ENCODE assay signal across 16 mouse cellular contexts in the genomic region with DNA sequence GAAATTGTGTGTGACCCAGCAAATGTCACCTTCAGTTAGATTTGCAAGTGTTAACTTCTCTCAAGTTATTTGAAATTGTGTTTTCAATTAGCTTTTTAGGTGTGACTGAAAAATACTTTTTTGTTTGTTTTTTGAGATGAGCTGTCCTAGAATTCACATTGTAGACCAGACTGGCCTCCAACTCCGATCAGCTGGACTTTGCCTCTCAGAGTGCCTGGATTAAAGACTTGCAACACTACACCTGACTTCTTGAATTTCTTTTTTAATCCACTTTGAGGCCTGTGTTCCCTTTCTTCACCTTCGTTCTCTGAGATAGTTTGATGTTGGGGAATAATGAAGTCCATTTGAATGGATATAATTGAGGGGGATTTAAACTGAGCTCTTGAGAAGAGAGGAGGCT. TPM values are rescaled to one million over a fixed set of nuclear protein-coding genes. Genes with fewer than 3 reads are reported as not detected.
A peak's percentile ranks its signal among the peaks of the same experiment; 100 is the strongest.
DNase-seq lines count a peak whose midpoint lies in the region; ATAC-seq and TF ChIP-seq lines count a peak whose summit lies in the region.
"Had no signal": no experiment of that assay in that cellular context is flagged by ENCODE, and none has a peak within 500 bp of the region (broad histone marks: within the 10 kb centered on the region; RNA-seq: fewer than 3 reads in every experiment).

No protein-coding gene starts in this region.

- TF ChIP-seq CTCF in hindbrain, postnatal 0 days (IDR thresholded peaks at IDR 0.05; ENCODE audit: low read depth) = no peak
- TF ChIP-seq CTCF in lung, postnatal 0 days (IDR thresholded peaks at IDR 0.05) = no peak
- no peak for TF ChIP-seq CTCF in liver, embryonic 14.5 days (IDR thresholded peaks at IDR 0.05; ENCODE audit: low read depth)

- no peak for TF ChIP-seq EP300 in lung, postnatal 0 days (IDR thresholded peaks at IDR 0.05)
- TF ChIP-seq EP300 in liver, embryonic 14.5 days (IDR thresholded peaks at IDR 0.05; ENCODE audit: low read depth) = no peak

- intact Hi-C loops in left cerebral cortex, postnatal 25 days (cut with DNase I) = loop anchor here (5.0 kb wide), 3 partner anchors 72 to 213 kb away; a partner anchor contains a TSS

- peaks cover 53% of the 10 kb centered on the region for H3K4me1 ChIP-seq in embryonic facial prominence, embryonic 13.5 days
- peaks cover 68% of the 10 kb centered on the region for H3K4me1 ChIP-seq in embryonic facial prominence, embryonic 10.5 days
- H3K4me1 ChIP-seq in hindbrain, postnatal 0 days (ENCODE audit: insufficient read depth, low read length) = peaks cover 16% of the 10 kb centered on the region
- H3K4me1 ChIP-seq in hindbrain, embryonic 14.5 days (replicated peaks; ENCODE audit: control insufficient read depth, insufficient read depth, low read length) = peaks cover 24% of the 10 kb centered on the region
- peaks cover 36% of the 10 kb centered on the region for H3K4me1 ChIP-seq in lung, postnatal 0 days (ENCODE audit: insufficient read depth, low read depth, low read length)
- H3K4me1 ChIP-seq in liver, embryonic 14.5 days (replicated peaks; ENCODE audit: control insufficient read depth in 2 of 2, insufficient read depth in 2 of 2, low read length in 1 of 2) = peaks cover 43 to 47% of the 10 kb centered on the region in 2 experiments

- H3K9me3 ChIP-seq in embryonic facial prominence, embryonic 13.5 days = no peaks in the 10 kb centered on the region
- no peaks in the 10 kb centered on the region for H3K9me3 ChIP-seq in embryonic facial prominence, embryonic 10.5 days
- H3K9me3 ChIP-seq in hindbrain, postnatal 0 days (ENCODE audit: low read length) = no peaks in the 10 kb centered on the region
- no peaks in the 10 kb centered on the region for H3K9me3 ChIP-seq in hindbrain, embryonic 14.5 days (ENCODE audit: control insufficient read depth, low read length)
- H3K9me3 ChIP-seq in lung, postnatal 0 days (ENCODE audit: low read length) = no peaks in the 10 kb centered on the region
- no peaks in the 10 kb centered on the region for H3K9me3 ChIP-seq in liver, embryonic 14.5 days (ENCODE audit: control insufficient read depth, low read length)
- H3K9me3 ChIP-seq: embryonic facial prominence, embryonic 12.5 days; kidney, embryonic 15.5 days; limb, embryonic 12.5 days; neural tube, embryonic 12.5 days had no signal

- no peak overlapping the region for H3K4me3 ChIP-seq in embryonic facial prominence, embryonic 13.5 days
- H3K4me3 ChIP-seq in embryonic facial prominence, embryonic 10.5 days = no peak overlapping the region; the same call in 1 of the 2 replicates
- H3K4me3 ChIP-seq in hindbrain, postnatal 0 days (ENCODE audit: low read length) = no peak overlapping the region
- H3K4me3 ChIP-seq in hindbrain, embryonic 14.5 days (replicated peaks; ENCODE audit: low read length) = no peak overlapping the region
- no peak overlapping the region for H3K4me3 ChIP-seq in lung, postnatal 0 days (ENCODE audit: low read depth, low read length)
- no peak overlapping the region for H3K4me3 ChIP-seq in liver, embryonic 14.5 days (ENCODE audit: insufficient read depth in 1 of 2, low read depth in 2 of 2, low read length in 2 of 2)
- H3K4me3 ChIP-seq: neural tube, embryonic 12.5 days had no signal

- WGBS in embryonic facial prominence, embryonic 13.5 days = 47% methylated on average over 2 of the region's 2 CpGs
- 67% methylated on average over 2 of the region's 2 CpGs for WGBS in embryonic facial prominence, embryonic 10.5 days
- 75% methylated on average over 2 of the region's 2 CpGs for WGBS in hindbrain, postnatal 0 days
- 79% methylated on average over 2 of the region's 2 CpGs for WGBS in hindbrain, embryonic 14.5 days
- 77% methylated on average over 2 of the region's 2 CpGs for WGBS in lung, postnatal 0 days
- 71% methylated on average over 2 of the region's 2 CpGs for WGBS in liver, embryonic 14.5 days (ENCODE audit: insufficient replicate concordance)

- no peak for DNase-seq in embryonic facial prominence, embryonic 10.5 days (ENCODE audit: low spot score)
- no peak for DNase-seq in hindbrain, postnatal 0 days (ENCODE audit: low spot score)
- DNase-seq in hindbrain, embryonic 14.5 days (ENCODE audit: low spot score) = no peak
- no peak for DNase-seq in lung, postnatal 0 days (ENCODE audit: low spot score)
- no peak for DNase-seq in lung, postnatal 36 days
- no peak for DNase-seq in liver, embryonic 14.5 days (ENCODE audit: low read depth in 3 of 3, low spot score in 3 of 3)
- no peak for DNase-seq in left cerebral cortex, postnatal 25 days (ENCODE audit: low spot score in 2 of 2)
- DNase-seq: cerebellum, postnatal 14 days; thymus, adult 2 months had no signal

- no peak overlapping the region for H3K27ac ChIP-seq in embryonic facial prominence, embryonic 13.5 days
- H3K27ac ChIP-seq in embryonic facial prominence, embryonic 10.5 days (replicated peaks) = no peak overlapping the region
- H3K27ac ChIP-seq in hindbrain, postnatal 0 days = no peak overlapping the region
- no peak overlapping the region for H3K27ac ChIP-seq in hindbrain, embryonic 14.5 days
- H3K27ac ChIP-seq in lung, postnatal 0 days (ENCODE audit: low read length) = peak overlapping the region; percentile 96
- no peak overlapping the region for H3K27ac ChIP-seq in liver, embryonic 14.5 days
- H3K27ac ChIP-seq: embryonic facial prominence, embryonic 12.5 days; limb, embryonic 12.5 days; neural tube, embryonic 12.5 days had no signal

- no peak for ATAC-seq in embryonic facial prominence, embryonic 13.5 days (ENCODE audit: insufficient number of reproducible peaks, insufficient read depth, low FRiP score, low TSS enrichment, low read depth)
- no peak for ATAC-seq in hindbrain, postnatal 0 days
- no peak for ATAC-seq in hindbrain, embryonic 14.5 days (ENCODE audit: low FRiP score)
- no peak for ATAC-seq in lung, postnatal 0 days
- no peak for ATAC-seq in liver, embryonic 14.5 days (ENCODE audit: insufficient read depth)
- ATAC-seq: Patski had no signal

- H3K27me3 ChIP-seq in embryonic facial prominence, embryonic 13.5 days = peaks cover 11% of the 10 kb centered on the region
- peaks cover 12% of the 10 kb centered on the region for H3K27me3 ChIP-seq in embryonic facial prominence, embryonic 10.5 days (replicated peaks; ENCODE audit: low read depth, poor library complexity, severe bottlenecking)
- no peaks in the 10 kb centered on the region for H3K27me3 ChIP-seq in hindbrain, postnatal 0 days (ENCODE audit: insufficient read depth, low read length)
- H3K27me3 ChIP-seq in hindbrain, embryonic 14.5 days (ENCODE audit: control insufficient read depth, insufficient read depth, low read length) = peaks cover 7% of the 10 kb centered on the region
- H3K27me3 ChIP-seq in lung, postnatal 0 days (replicated peaks; ENCODE audit: insufficient read depth, low read length) = no peaks in the 10 kb centered on the region
- H3K27me3 ChIP-seq in liver, embryonic 14.5 days (ENCODE audit: control insufficient read depth, insufficient read depth, low read length) = no peaks in the 10 kb centered on the region
- H3K27me3 ChIP-seq: Patski had no signal

- no peak overlapping the region for H3K9ac ChIP-seq in embryonic facial prominence, embryonic 13.5 days
- no peak overlapping the region for H3K9ac ChIP-seq in hindbrain, postnatal 0 days (replicated peaks; ENCODE audit: low read length)
- H3K9ac ChIP-seq in hindbrain, embryonic 14.5 days = no peak overlapping the region
- no peak overlapping the region for H3K9ac ChIP-seq in lung, postnatal 0 days (replicated peaks; ENCODE audit: low read depth)
- no peak overlapping the region for H3K9ac ChIP-seq in liver, embryonic 14.5 days (replicated peaks)
- H3K9ac ChIP-seq: embryonic facial prominence, embryonic 12.5 days; kidney, embryonic 15.5 days; limb, embryonic 12.5 days had no signal

- H3K36me3 ChIP-seq in embryonic facial prominence, embryonic 13.5 days = no peaks in the 10 kb centered on the region
- peaks cover 2% of the 10 kb centered on the region; the same call in 1 of the 2 replicates for H3K36me3 ChIP-seq in embryonic facial prominence, embryonic 10.5 days (replicated peaks)
- no peaks in the 10 kb centered on the region for H3K36me3 ChIP-seq in hindbrain, postnatal 0 days (ENCODE audit: insufficient read depth, low read length)
- no peaks in the 10 kb centered on the region for H3K36me3 ChIP-seq in hindbrain, embryonic 14.5 days (replicated peaks; ENCODE audit: control insufficient read depth, insufficient read depth)
- H3K36me3 ChIP-seq in lung, postnatal 0 days (ENCODE audit: insufficient read depth, low read length) = no peaks in the 10 kb centered on the region
- H3K36me3 ChIP-seq in liver, embryonic 14.5 days (replicated peaks; ENCODE audit: control insufficient read depth, insufficient read depth, low read depth) = 0 out of 2 replicates have a peak, but pooled peaks cover 6% of the 10 kb centered on the region
- H3K36me3 ChIP-seq: embryonic facial prominence, embryonic 12.5 days; kidney, embryonic 15.5 days; neural tube, embryonic 12.5 days had no signal

- peak overlapping the region; percentile 64; the same call in 1 of the 2 replicates for H3K4me2 ChIP-seq in embryonic facial prominence, embryonic 13.5 days
- H3K4me2 ChIP-seq in hindbrain, postnatal 0 days (ENCODE audit: low read depth, low read length) = 0 out of 2 replicates have a peak overlapping the region, but pooled peaks have one; percentile 66
- H3K4me2 ChIP-seq in hindbrain, embryonic 14.5 days (replicated peaks) = no peak overlapping the region
- H3K4me2 ChIP-seq in lung, postnatal 0 days (replicated peaks; ENCODE audit: low read depth, low read length) = peak overlapping the region; percentile 76; the same call in 1 of the 2 replicates
- peak overlapping the region; percentile 76 for H3K4me2 ChIP-seq in liver, embryonic 14.5 days (ENCODE audit: low read depth)

RNA-seq across cellular contexts. Expression of a gene that starts 2.9 kb away (rescaled TPM):
- polyA plus RNA-seq in embryonic facial prominence, embryonic 13.5 days (2015; fragmentation: Nextera tagmentation; extraction: Ambion mirVana) = 41.6 and 42.5 TPM in 2 replicates
- 48.1 and 50.7 TPM in 2 replicates for polyA plus RNA-seq in embryonic facial prominence, embryonic 10.5 days (2016; fragmentation: Nextera tagmentation; extraction: Ambion mirVana)
- 35.7 and 41.8 TPM in 2 replicates for total RNA-seq in hindbrain, postnatal 0 days (2014; rRNA removed)
- 19.5 TPM in 2 replicates for polyA plus RNA-seq in hindbrain, postnatal 0 days (2015; fragmentation: Nextera tagmentation; extraction: Ambion mirVana)
- polyA plus RNA-seq in hindbrain, embryonic 14.5 days (2014; fragmentation: Nextera tagmentation; extraction: Ambion mirVana) = 34.1 and 36.5 TPM in 2 replicates
- polyA plus RNA-seq in lung, postnatal 0 days (2015; fragmentation: Nextera tagmentation; extraction: Ambion mirVana) = 31.9 and 34.0 TPM in 2 replicates
- polyA plus RNA-seq in liver, embryonic 14.5 days (2012; rRNA removed) = 30.3 and 37.8 TPM in 2 replicates
- 33.2 and 36.1 TPM in 2 replicates for polyA plus RNA-seq in liver, embryonic 14.5 days (2014; fragmentation: Nextera tagmentation; extraction: Ambion mirVana)
- 10 to 100 TPM; 91.8 to 92.8 TPM for total RNA-seq in left cerebral cortex, postnatal 25 days (2021)

RNA-seq across cellular contexts. Expression of a gene that starts 4.0 kb away (rescaled TPM):
- polyA plus RNA-seq in embryonic facial prominence, embryonic 13.5 days (2015; fragmentation: Nextera tagmentation; extraction: Ambion mirVana) = 0.43 and 0.46 TPM in 2 replicates
- polyA plus RNA-seq in embryonic facial prominence, embryonic 10.5 days (2016; fragmentation: Nextera tagmentation; extraction: Ambion mirVana) = 0.21 and 0.77 TPM in 2 replicates
- total RNA-seq in hindbrain, postnatal 0 days (2014; rRNA removed) = 1.9 and 3.4 TPM in 2 replicates
- 1.7 and 2.2 TPM in 2 replicates for polyA plus RNA-seq in hindbrain, postnatal 0 days (2015; fragmentation: Nextera tagmentation; extraction: Ambion mirVana)
- polyA plus RNA-seq in hindbrain, embryonic 14.5 days (2014; fragmentation: Nextera tagmentation; extraction: Ambion mirVana) = 1.8 and 2.3 TPM in 2 replicates
- 0.60 and 0.68 TPM in 2 replicates for polyA plus RNA-seq in lung, postnatal 0 days (2015; fragmentation: Nextera tagmentation; extraction: Ambion mirVana)
- polyA plus RNA-seq in liver, embryonic 14.5 days (2012; rRNA removed) = 0.26 and 0.35 TPM in 2 replicates
- 0.11 and 0.21 TPM in 2 replicates for polyA plus RNA-seq in liver, embryonic 14.5 days (2014; fragmentation: Nextera tagmentation; extraction: Ambion mirVana)
- total RNA-seq in left cerebral cortex, postnatal 25 days (2021) = 1 to 10 TPM; 6.6 to 8.0 TPM
- total RNA-seq: hematopoietic stem cell, adult 5-6 weeks had no signal

RNA-seq across cellular contexts. Expression of a gene that starts 31.8 kb away (rescaled TPM):
- polyA plus RNA-seq in embryonic facial prominence, embryonic 13.5 days (2015; fragmentation: Nextera tagmentation; extraction: Ambion mirVana) = 4.1 and 5.3 TPM in 2 replicates
- polyA plus RNA-seq in embryonic facial prominence, embryonic 10.5 days (2016; fragmentation: Nextera tagmentation; extraction: Ambion mirVana) = 3.3 and 3.6 TPM in 2 replicates
- 2.3 and 4.3 TPM in 2 replicates for total RNA-seq in hindbrain, postnatal 0 days (2014; rRNA removed)
- 3.1 and 3.4 TPM in 2 replicates for polyA plus RNA-seq in hindbrain, postnatal 0 days (2015; fragmentation: Nextera tagmentation; extraction: Ambion mirVana)
- polyA plus RNA-seq in hindbrain, embryonic 14.5 days (2014; fragmentation: Nextera tagmentation; extraction: Ambion mirVana) = 0.98 and 2.0 TPM in 2 replicates
- 2.0 and 2.4 TPM in 2 replicates for polyA plus RNA-seq in lung, postnatal 0 days (2015; fragmentation: Nextera tagmentation; extraction: Ambion mirVana)
- 0.06 and 0.58 TPM in 2 replicates for polyA plus RNA-seq in liver, embryonic 14.5 days (2012; rRNA removed)
- polyA plus RNA-seq in liver, embryonic 14.5 days (2014; fragmentation: Nextera tagmentation; extraction: Ambion mirVana) = 0.40 and 0.74 TPM in 2 replicates
- total RNA-seq in left cerebral cortex, postnatal 25 days (2021) = 1 to 10 TPM; 2.2 to 3.6 TPM
